16 mouse cellular contexts compared by ENCODE assay signal in genomic region chr13:20254911-20255310, GRCm38 (mm10).
DNase-seq lines count a peak whose midpoint lies in the region; ATAC-seq and TF ChIP-seq lines count a peak whose summit lies in the region.
"Had no signal": no experiment of that assay in that cellular context is flagged by ENCODE, and none has a peak within 500 bp of the region (broad histone marks: within the 10 kb centered on the region; RNA-seq: fewer than 3 reads in every experiment).

No protein-coding gene starts in this region.

- WGBS in heart, adult 2 months: 46% methylated on average over 6 of the region's 6 CpGs
- 65% methylated on average over 6 of the region's 6 CpGs for WGBS in heart, embryonic 11.5 days (ENCODE audit: insufficient replicate concordance)
- 66% methylated on average over 6 of the region's 6 CpGs for WGBS in lung, embryonic 16.5 days

- peak overlapping the region; percentile 17; the same call in 1 of the 2 replicates for H3K9ac ChIP-seq in heart, adult 2 months (ENCODE audit: low read depth, low read length)
- no peak overlapping the region for H3K9ac ChIP-seq in heart, embryonic 11.5 days (ENCODE audit: low read depth, low read length)
- no peak overlapping the region for H3K9ac ChIP-seq in lung, embryonic 16.5 days (ENCODE audit: low read length)
- H3K9ac ChIP-seq: embryonic facial prominence, embryonic 13.5 days; hindbrain, embryonic 15.5 days; liver, embryonic 13.5 days; stomach, embryonic 15.5 days had no signal

- TF ChIP-seq EP300 in heart, adult 2 months (IDR thresholded peaks at IDR 0.05; ENCODE audit: insufficient read depth, low read depth, low read length): no peak

- peaks cover 4% of the 10 kb centered on the region for H3K4me1 ChIP-seq in heart, adult 2 months (ENCODE audit: control insufficient read depth, insufficient read depth, low read length)
- no peaks in the 10 kb centered on the region for H3K4me1 ChIP-seq in heart, embryonic 11.5 days (ENCODE audit: control insufficient read depth, insufficient read depth, low read length)
- H3K4me1 ChIP-seq in brown adipose tissue, adult 24 weeks (ENCODE audit: control insufficient read depth, insufficient read depth, insufficient read length, low read length): peaks cover 11% of the 10 kb centered on the region
- H3K4me1 ChIP-seq in lung, embryonic 16.5 days (replicated peaks; ENCODE audit: control insufficient read depth, insufficient read depth, low read length): peaks cover 8% of the 10 kb centered on the region; the same call in 1 of the 2 replicates
- H3K4me1 ChIP-seq: hindbrain, embryonic 15.5 days; liver, embryonic 13.5 days; stomach, embryonic 15.5 days had no signal

- peak overlapping the region; percentile 75 for H3K27ac ChIP-seq in heart, adult 2 months
- H3K27ac ChIP-seq in heart, embryonic 11.5 days (ENCODE audit: low read depth, low read length): no peak overlapping the region
- peak overlapping the region; percentile 26; the same call in 1 of the 2 replicates for H3K27ac ChIP-seq in brown adipose tissue, adult 24 weeks (replicated peaks; ENCODE audit: low read depth, low read length)
- H3K27ac ChIP-seq in lung, embryonic 16.5 days (ENCODE audit: low read length): peak overlapping the region; percentile 42
- H3K27ac ChIP-seq: embryonic facial prominence, embryonic 13.5 days; hindbrain, embryonic 15.5 days; liver, embryonic 13.5 days; stomach, embryonic 15.5 days had no signal

- no peaks in the 10 kb centered on the region for H3K9me3 ChIP-seq in heart, embryonic 11.5 days (replicated peaks; ENCODE audit: control insufficient read depth, low read length)
- H3K9me3 ChIP-seq in lung, embryonic 16.5 days (ENCODE audit: control insufficient read depth, low read length): no peaks in the 10 kb centered on the region
- H3K9me3 ChIP-seq: embryonic facial prominence, embryonic 13.5 days; hindbrain, embryonic 15.5 days; liver, embryonic 13.5 days; stomach, embryonic 15.5 days had no signal

- intact Hi-C loops in heart, adult 2 months (cut with DNase I): loop anchor here (5.0 kb wide), 2 partner anchors 73 to 163 kb away; partner anchors contain the start of gene Elmo1

- TF ChIP-seq CTCF in heart, adult 2 months (IDR thresholded peaks at IDR 0.05): no peak

- no peak for ATAC-seq in heart, embryonic 11.5 days (replicated peaks; ENCODE audit: insufficient number of reproducible peaks, low FRiP score, low TSS enrichment)
- ATAC-seq in lung, embryonic 16.5 days (ENCODE audit: low read depth): no peak
- ATAC-seq: forebrain, embryonic 14.5 days had no signal

- no peaks in the 10 kb centered on the region for H3K79me2 ChIP-seq in heart, adult 2 months (replicated peaks; ENCODE audit: control insufficient read depth, insufficient read depth, low read length)

- no peak for TF ChIP-seq POLR2A in heart, adult 2 months (IDR thresholded peaks at IDR 0.05; ENCODE audit: insufficient read depth, low read depth, low read length)

- H3K4me2 ChIP-seq in heart, embryonic 11.5 days: no peak overlapping the region
- no peak overlapping the region for H3K4me2 ChIP-seq in lung, embryonic 16.5 days (ENCODE audit: low read depth, low read length)
- H3K4me2 ChIP-seq: embryonic facial prominence, embryonic 13.5 days; hindbrain, embryonic 15.5 days; liver, embryonic 13.5 days; stomach, embryonic 15.5 days had no signal

- DNase-seq in heart, adult 2 months: peak; percentile 14 to 28
- DNase-seq in fibroblast of lung, adult 2 months (ENCODE audit: low read depth): peak; percentile 27
- DNase-seq in testis, postnatal 14 days (ENCODE audit: low spot score): no peak
- DNase-seq in layer of hippocampus, postnatal 10 days (ENCODE audit: low spot score in 2 of 2): no peak
- no peak for DNase-seq in layer of hippocampus, postnatal 25 days (ENCODE audit: extremely low spot score in 1 of 2, low spot score in 1 of 2)
- DNase-seq: adrenal gland, postnatal 36 days; cerebellum, postnatal 36 days; liver, embryonic 13.5 days; thymus, postnatal 36 days had no signal

- no peak overlapping the region for H3K4me3 ChIP-seq in heart, adult 2 months
- H3K4me3 ChIP-seq in heart, embryonic 11.5 days (ENCODE audit: low read depth, low read length): no peak overlapping the region
- H3K4me3 ChIP-seq in brown adipose tissue, adult 24 weeks (ENCODE audit: insufficient read depth, low read depth, low read length): no peak overlapping the region
- H3K4me3 ChIP-seq in lung, embryonic 16.5 days (ENCODE audit: low read length): no peak overlapping the region
- H3K4me3 ChIP-seq: embryonic facial prominence, embryonic 13.5 days; hindbrain, embryonic 15.5 days; liver, embryonic 13.5 days; stomach, embryonic 15.5 days had no signal

- no peaks in the 10 kb centered on the region for H3K27me3 ChIP-seq in heart, adult 2 months (ENCODE audit: control insufficient read depth, insufficient read depth, low read length)
- no peaks in the 10 kb centered on the region for H3K27me3 ChIP-seq in heart, embryonic 11.5 days (ENCODE audit: control insufficient read depth, insufficient read depth, low read length)
- no peaks in the 10 kb centered on the region for H3K27me3 ChIP-seq in lung, embryonic 16.5 days (ENCODE audit: control insufficient read depth, insufficient read depth, low read depth, low read length)
- H3K27me3 ChIP-seq: embryonic facial prominence, embryonic 13.5 days; hindbrain, embryonic 15.5 days; liver, embryonic 13.5 days; stomach, embryonic 15.5 days had no signal

- H3K36me3 ChIP-seq in heart, adult 2 months (ENCODE audit: control insufficient read depth, insufficient read depth, low read length): no peaks in the 10 kb centered on the region
- H3K36me3 ChIP-seq in heart, embryonic 11.5 days (ENCODE audit: control insufficient read depth, insufficient read depth, low read length): no peaks in the 10 kb centered on the region
- H3K36me3 ChIP-seq in lung, embryonic 16.5 days (ENCODE audit: control insufficient read depth, insufficient read depth, low read length): no peaks in the 10 kb centered on the region; the same call in 1 of the 2 replicates
- H3K36me3 ChIP-seq: embryonic facial prominence, embryonic 13.5 days; hindbrain, embryonic 15.5 days; liver, embryonic 13.5 days; stomach, embryonic 15.5 days had no signal

Comparison
In these comparisons a context has a peak if more than half of its experiments do, and no peak if none do; other contexts are left out.
1. DNase-seq: peak in heart, adult 2 months (2 of 2) and fibroblast of lung, adult 2 months (single experiment); none in testis, postnatal 14 days (single experiment), layer of hippocampus, postnatal 10 days (0 of 2) and layer of hippocampus, postnatal 25 days (0 of 2).